Mouse (Mus musculus) megakaryocyte, embryonic 14.5 days (primary cell): Measurements from ENCODE around the gene Gm6408. TPM values are rescaled to one million over a fixed set of nuclear protein-coding genes. Genes with fewer than 3 reads are reported as not detected.
"Not testable (repeated sequence)": the region's sequence is repeated elsewhere in the genome, so short reads cannot be mapped to it uniquely, and the experiment has no call there.

Source experiments
- H3K27me3 ChIP-seq: replicated peaks from 2 replicates; pipeline ENCODE3; 2012; ENCODE audit warnings: inconsistent platforms
- H3K36me3 ChIP-seq: replicated peaks from 2 replicates; pipeline ENCODE3; 2012; ENCODE audit warnings: low read length, inconsistent platforms, mixed read lengths
- H3K4me1 ChIP-seq: 2 replicates; pipeline ENCODE4 v1.6.1; 2012; ENCODE audit warnings: inconsistent platforms
- H3K4me3 ChIP-seq: replicated peaks from 2 replicates; pipeline ENCODE3; 2012; ENCODE audit warnings: moderate library complexity, mild to moderate bottlenecking, inconsistent platforms
- H3K9me3 ChIP-seq: 2 replicates; pipeline ENCODE4 v1.6.1; 2012; ENCODE audit warnings: inconsistent platforms
- FLI1 ChIP-seq: IDR thresholded peaks from 2 replicates; pipeline ENCODE4 v1.6.1; 2012; ENCODE audit warnings: low read length, inconsistent platforms, mixed read lengths
- GATA1 ChIP-seq: IDR thresholded peaks from 3 replicates; pipeline ENCODE4 v1.6.1; 2012; ENCODE audit warnings: mixed read lengths, low read length, inconsistent platforms, borderline replicate concordance
- polyA plus RNA-seq: library from polyadenylated mRNA; stranded (reverse); fragments of >175 nt; gene quantifications from 2 replicates; pipeline ENCODE4 v1.2.3, GENCODE M21; 2012; ENCODE audit warnings: low replicate concordance; ENCODE audit not compliant: insufficient read depth

Gene Gm6408
- polyA plus RNA-seq, 1 experiment, result not detected

- Histone ChIP-seq H3K4me1 (no peaks in the 10 kb centered on the region), H3K9me3 (no peaks in the 10 kb centered on the region), H3K36me3 (no peaks in the 10 kb centered on the region), H3K4me3 (peak overlapping the region; percentile 50), H3K27me3 (no peaks in the 10 kb centered on the region)
- TF ChIP-seq FLI1 (no peak), GATA1 (no peak)
These were observed 15.1 kb upstream of the Gm6408 start for GRCm38 (mm10) chr5:146466663-146467062.

- H3K4me3 ChIP-seq, result no peak overlapping the region
- no peaks in the 10 kb centered on the region for H3K9me3 ChIP-seq
- H3K4me1 ChIP-seq, result no peaks in the 10 kb centered on the region
- H3K27me3 ChIP-seq, result no peaks in the 10 kb centered on the region
- no peaks in the 10 kb centered on the region for H3K36me3 ChIP-seq
- TF ChIP-seq GATA1 (no peak), FLI1 (no peak)
These were observed 13.5 kb upstream of the Gm6408 start for GRCm38 (mm10) chr5:146468311-146468710.

DNA sequence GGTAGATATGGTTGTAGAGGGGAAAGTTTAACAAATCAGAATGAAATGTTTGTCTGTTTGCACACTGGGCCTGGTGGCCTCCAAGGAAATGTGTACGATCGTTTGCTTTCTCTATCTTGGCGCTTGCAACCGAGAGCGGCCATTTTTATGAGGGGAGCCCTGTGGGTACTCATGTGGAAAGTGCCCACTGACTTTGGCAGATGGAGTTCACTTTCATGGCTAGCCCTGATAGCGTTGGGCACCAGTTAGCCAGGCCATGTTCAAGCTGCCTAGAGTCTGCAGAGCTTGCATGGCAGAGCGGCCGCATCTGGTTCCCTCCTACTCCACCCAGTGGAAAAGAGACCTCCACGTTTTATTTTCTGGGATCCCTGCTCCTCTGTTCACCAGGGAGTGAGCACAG is 10.9 kb upstream of the Gm6408 start:
- Histone ChIP-seq H3K9me3 (no peaks in the 10 kb centered on the region), H3K36me3 (no peaks in the 10 kb centered on the region), H3K27me3 (no peaks in the 10 kb centered on the region), H3K4me3 (no peak overlapping the region), H3K4me1 (no peaks in the 10 kb centered on the region)
- TF ChIP-seq GATA1, result no peak

- TF ChIP-seq GATA1 (no peak), FLI1 (no peak)
- Histone ChIP-seq H3K27me3 (no peaks in the 10 kb centered on the region), H3K36me3 (no peaks in the 10 kb centered on the region), H3K4me1 (no peaks in the 10 kb centered on the region), H3K9me3 (no peaks in the 10 kb centered on the region), H3K4me3 (no peak overlapping the region)
These were observed 10.5 kb upstream of the Gm6408 start for GRCm38 (mm10) chr5:146471311-146471710.

- Histone ChIP-seq H3K9me3 (no peaks in the 10 kb centered on the region), H3K4me3 (no peak overlapping the region), H3K36me3 (no peaks in the 10 kb centered on the region), H3K27me3 (no peaks in the 10 kb centered on the region), H3K4me1 (no peaks in the 10 kb centered on the region)
- TF ChIP-seq GATA1 (no peak), FLI1 (no peak)
These were observed 9.9 kb upstream of the Gm6408 start for GRCm38 (mm10) chr5:146471821-146472220.

DNA sequence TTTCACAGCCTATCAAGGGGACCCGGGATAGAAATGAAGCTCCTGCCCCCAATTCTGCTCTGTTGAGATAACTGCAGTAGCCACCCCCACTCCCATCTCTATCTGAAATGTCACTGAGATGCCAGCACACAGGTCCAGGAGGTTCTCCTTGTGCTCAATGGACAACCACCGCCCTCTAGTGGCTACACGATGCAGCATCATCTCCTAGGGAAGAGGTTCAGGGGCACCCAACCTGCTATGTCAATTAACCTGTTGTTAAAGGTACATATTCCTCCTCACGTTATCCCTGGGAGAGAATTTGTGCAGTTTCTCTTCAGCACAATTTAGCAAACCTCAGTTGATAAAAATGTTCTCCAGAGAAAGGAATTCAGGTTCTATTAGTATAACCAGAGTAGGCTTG is 2.2 kb upstream of the Gm6408 start:
- not testable (repeated sequence) for H3K4me3 ChIP-seq, H3K36me3 ChIP-seq, H3K9me3 ChIP-seq, H3K4me1 ChIP-seq, H3K27me3 ChIP-seq

GRCm38 (mm10) chr5:146488959-146489358 is 7.2 kb downstream of the Gm6408 start:
- not testable (repeated sequence) for H3K27me3 ChIP-seq, H3K9me3 ChIP-seq, H3K4me3 ChIP-seq, H3K4me1 ChIP-seq, H3K36me3 ChIP-seq

DNA sequence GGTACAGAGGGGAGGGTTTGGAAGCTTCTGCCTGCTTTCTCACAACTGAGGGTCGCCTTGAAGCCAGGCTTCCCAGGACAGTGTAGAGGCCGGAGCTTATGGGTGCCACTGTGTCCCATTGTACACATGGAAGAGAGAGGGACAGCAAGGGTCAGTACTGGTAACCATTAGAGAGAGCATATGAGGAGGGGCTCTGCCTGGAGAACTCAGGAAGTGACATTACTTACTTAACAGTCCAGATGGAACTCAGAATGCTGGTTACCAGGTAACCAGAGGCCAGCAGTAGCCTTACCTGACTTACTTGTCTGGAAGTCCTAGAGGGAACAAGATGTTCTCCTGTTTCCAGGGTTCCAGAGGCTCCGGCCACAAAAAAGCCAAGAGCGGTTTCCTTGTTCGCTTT is 9.3 kb downstream of the Gm6408 start, which contains the start of gene Gm6370:
Gene Gm6370, plus strand, starts transcription at position 301 of the 400 bp plus-strand sequence.
- not testable (repeated sequence) for H3K36me3 ChIP-seq, H3K4me1 ChIP-seq, H3K4me3 ChIP-seq, H3K27me3 ChIP-seq, H3K9me3 ChIP-seq

DNA sequence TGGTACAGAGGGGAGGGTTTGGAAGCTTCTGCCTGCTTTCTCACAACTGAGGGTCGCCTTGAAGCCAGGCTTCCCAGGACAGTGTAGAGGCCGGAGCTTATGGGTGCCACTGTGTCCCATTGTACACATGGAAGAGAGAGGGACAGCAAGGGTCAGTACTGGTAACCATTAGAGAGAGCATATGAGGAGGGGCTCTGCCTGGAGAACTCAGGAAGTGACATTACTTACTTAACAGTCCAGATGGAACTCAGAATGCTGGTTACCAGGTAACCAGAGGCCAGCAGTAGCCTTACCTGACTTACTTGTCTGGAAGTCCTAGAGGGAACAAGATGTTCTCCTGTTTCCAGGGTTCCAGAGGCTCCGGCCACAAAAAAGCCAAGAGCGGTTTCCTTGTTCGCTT is 20.3 kb downstream of the Gm6408 start, which contains the start of gene 4930449I24Rik:
Gene 4930449I24Rik, plus strand, starts transcription at position 301 of the 400 bp plus-strand sequence.
- not testable (repeated sequence) for H3K4me3 ChIP-seq, H3K36me3 ChIP-seq, H3K9me3 ChIP-seq, H3K27me3 ChIP-seq, H3K4me1 ChIP-seq

- H3K27me3 ChIP-seq, H3K36me3 ChIP-seq, H3K9me3 ChIP-seq, H3K4me3 ChIP-seq, H3K4me1 ChIP-seq: not testable (repeated sequence)
These were observed 32.1 kb downstream of the Gm6408 start, which contains the start of gene Gm3402 for GRCm38 (mm10) chr5:146513823-146514222. Gene Gm3402 (plus strand): TSS chr5:146514123.

DNA sequence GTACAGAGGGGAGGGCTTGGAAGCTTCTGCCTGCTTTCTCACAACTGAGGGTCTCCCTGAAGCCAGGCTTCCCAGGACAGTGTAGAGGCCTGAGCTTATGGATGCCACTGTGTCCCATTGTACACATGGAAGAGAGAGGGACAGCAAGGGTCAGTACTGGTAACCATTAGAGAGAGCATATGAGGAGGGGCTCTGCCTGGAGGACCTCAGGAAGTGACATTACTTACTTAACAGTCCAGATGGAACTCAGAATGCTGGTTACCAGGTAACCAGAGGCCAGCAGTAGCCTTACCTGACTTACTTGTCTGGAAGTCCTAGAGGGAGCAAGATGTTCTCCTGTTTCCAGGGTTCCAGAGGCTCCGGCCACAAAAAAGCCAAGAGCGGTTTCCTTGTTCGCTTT is 43.7 kb downstream of the Gm6408 start, which contains the start of gene Gm3404:
Gene Gm3404, plus strand, starts transcription at position 301 of the 400 bp plus-strand sequence.
- not testable (repeated sequence) for H3K27me3 ChIP-seq, H3K36me3 ChIP-seq, H3K9me3 ChIP-seq, H3K4me1 ChIP-seq, H3K4me3 ChIP-seq

Other genes with a start within 250 kb of the Gm6408 start
- gene Wasf3, start 97.0 kb upstream of the Gm6408 start, polyA plus RNA-seq, result 0.04 and 1.1 TPM in 2 replicates
- not detected in 2 replicates for gene Gm6370, start 9.4 kb downstream of the Gm6408 start, polyA plus RNA-seq
- gene 4930449I24Rik, start 20.4 kb downstream of the Gm6408 start, polyA plus RNA-seq, result not detected in 2 replicates
- gene Gm3402, start 32.2 kb downstream of the Gm6408 start, polyA plus RNA-seq, result not detected in 2 replicates
- not detected in 2 replicates for gene Gm3404, start 43.8 kb downstream of the Gm6408 start, polyA plus RNA-seq
- not detected in 2 replicates for gene Gm3409, start 55.7 kb downstream of the Gm6408 start, polyA plus RNA-seq
- gene Gm3415, start 74.2 kb downstream of the Gm6408 start, polyA plus RNA-seq, result not detected in 2 replicates
- gene Gpr12, start 103.3 kb downstream of the Gm6408 start, polyA plus RNA-seq, result 0.11 TPM in 1 of 2 replicates, not detected in the other